Mouse (Mus musculus) myocyte (in vitro differentiated cells): ENCODE measurements around the gene Lrrc2. TPM values are rescaled to one million over a fixed set of nuclear protein-coding genes. Genes with fewer than 3 reads are reported as not detected.

Experiments
- H3K27me3 ChIP-seq: one replicate; pipeline ENCODE4 v1.6.1; 2011; ENCODE audit not compliant: control insufficient read depth, insufficient read depth, insufficient read length
- H3K36me3 ChIP-seq: one replicate; pipeline ENCODE4 v1.6.1; 2011; ENCODE audit not compliant: control insufficient read depth, insufficient read depth
- H3K4me2 ChIP-seq: one replicate; pipeline ENCODE4 v1.6.1; 2011; ENCODE audit warnings: low read depth, control low read depth
- H3K4me3 ChIP-seq: one replicate; pipeline ENCODE4 v1.5.1; 2011; ENCODE audit warnings: mild to moderate bottlenecking, control low read depth, moderate library complexity
- H3K79me2 ChIP-seq: one replicate; pipeline ENCODE4 v1.6.1; 2011; ENCODE audit not compliant: control insufficient read depth, insufficient read depth
- H3ac ChIP-seq: one replicate; pipeline ENCODE4 v1.6.1; 2011; ENCODE audit not compliant: control insufficient read depth, insufficient read length
- CEBPB ChIP-seq: IDR thresholded peaks from 2 replicates; pipeline ENCODE4 v1.6.1; 2011; ENCODE audit warnings: mild to moderate bottlenecking, moderate library complexity; ENCODE audit not compliant: poor library complexity, insufficient read depth, severe bottlenecking
- E2F4 ChIP-seq: IDR thresholded peaks from one replicate; pipeline ENCODE4 v1.6.1; 2011; ENCODE audit warnings: mild to moderate bottlenecking, control low read depth, moderate library complexity; ENCODE audit not compliant: insufficient read depth
- MAX ChIP-seq: IDR thresholded peaks from one replicate; pipeline ENCODE4 v1.6.1; 2011; ENCODE audit warnings: low read depth, mild to moderate bottlenecking, control low read depth
- MYOD1 ChIP-seq, 3 experiments: IDR thresholded peaks; one replicate each; pipeline ENCODE4 v1.6.1; 2011; ENCODE audit warnings: control low read depth in 2 of 3, low read depth in 2 of 3, mild to moderate bottlenecking in 2 of 3, moderate library complexity in 1 of 3; ENCODE audit not compliant: insufficient read length in 2 of 3, control insufficient read depth in 1 of 3
- MYOG ChIP-seq, 3 experiments: IDR thresholded peaks; one replicate each; pipeline ENCODE4 v1.6.1; 2011; ENCODE audit warnings: control low read depth in 2 of 3, low read depth in 2 of 3, mild to moderate bottlenecking in 2 of 3; ENCODE audit not compliant: insufficient read length in 2 of 3, control insufficient read depth in 1 of 3, insufficient read depth in 1 of 3
- POLR2A ChIP-seq: IDR thresholded peaks from one replicate; pipeline ENCODE4 v1.6.1; 2011; ENCODE audit warnings: low read depth, mild to moderate bottlenecking, control low read depth, moderate library complexity; ENCODE audit not compliant: insufficient read length
- POLR2AphosphoS2 ChIP-seq: IDR thresholded peaks from one replicate; pipeline ENCODE4 v1.6.1; 2011; ENCODE audit warnings: low read depth, control low read depth; ENCODE audit not compliant: insufficient read length
- REST ChIP-seq: IDR thresholded peaks from one replicate; pipeline ENCODE4 v1.6.1; 2011; ENCODE audit warnings: mild to moderate bottlenecking, control low read depth, moderate library complexity; ENCODE audit not compliant: insufficient read depth, insufficient read length
- SRF ChIP-seq: IDR thresholded peaks from one replicate; pipeline ENCODE4 v1.6.1; 2011; ENCODE audit warnings: low read depth; ENCODE audit not compliant: control insufficient read depth, insufficient read length
- TCF12 ChIP-seq: IDR thresholded peaks from one replicate; pipeline ENCODE4 v1.6.1; 2011; ENCODE audit warnings: mild to moderate bottlenecking, control low read depth; ENCODE audit not compliant: poor library complexity, insufficient read depth, severe bottlenecking
- TCF3 ChIP-seq: IDR thresholded peaks from one replicate; pipeline ENCODE4 v1.6.1; 2011; ENCODE audit warnings: low read depth, control low read depth; ENCODE audit not compliant: insufficient read length
- USF1 ChIP-seq: IDR thresholded peaks from one replicate; pipeline ENCODE4 v1.6.1; 2011; ENCODE audit warnings: low read depth, mild to moderate bottlenecking, control low read depth, moderate library complexity
- polyA plus RNA-seq: library from polyadenylated mRNA; unstranded; fragments of >200 nt; fragmentation: generic; extraction: Trizol; gene quantifications from one replicate; pipeline ENCODE4 v1.2.1, GENCODE M21; 2012; ENCODE audit warnings: missing spikeins

The Lrrc2 gene
- polyA plus RNA-seq, 1 experiment, result 0.49 TPM

- H3K4me2 ChIP-seq, result no peak overlapping the region
- no peak overlapping the region for H3K4me3 ChIP-seq
- no peaks in the 10 kb centered on the region for H3K79me2 ChIP-seq
- H3K27me3 ChIP-seq, result peaks cover 16% of the 10 kb centered on the region
- TF ChIP-seq MYOD1 (IDR thresholded peaks at IDR 0.05; ENCODE audit: control insufficient read depth in 1 of 3, insufficient read length in 2 of 3, low read depth in 2 of 3) (no peak), POLR2A (no peak), REST (no peak), USF1 (no peak), E2F4 (no peak), TCF3 (no peak), CEBPB (no peak), POLR2AphosphoS2 (no peak), MAX (no peak), TCF12 (no peak)
- no peak overlapping the region for H3ac ChIP-seq
- H3K36me3 ChIP-seq, result no peaks in the 10 kb centered on the region
Measured at GRCm38 (mm10) chr9:111009763-111010162, 58.4 kb downstream of the Lrrc2 start.

GRCm38 (mm10) chr9:111011550-111011949 lies 60.2 kb downstream of the Lrrc2 start:
- no peak for TF ChIP-seq MAX
- no peak for TF ChIP-seq E2F4
- TF ChIP-seq MYOG (IDR thresholded peaks at IDR 0.05; ENCODE audit: control insufficient read depth in 1 of 3, insufficient read depth in 1 of 3, insufficient read length in 2 of 3, low read depth in 2 of 3), result no peak
- no peak for TF ChIP-seq SRF
- TF ChIP-seq TCF3, result no peak
- H3K4me3 ChIP-seq, result no peak overlapping the region
- peaks cover 7% of the 10 kb centered on the region for H3K27me3 ChIP-seq
- H3ac ChIP-seq, result no peak overlapping the region
- no peaks in the 10 kb centered on the region for H3K36me3 ChIP-seq
- H3K4me2 ChIP-seq, result no peak overlapping the region
- H3K79me2 ChIP-seq, result no peaks in the 10 kb centered on the region

GRCm38 (mm10) chr9:111012041-111012440 lies 60.7 kb downstream of the Lrrc2 start:
- Histone ChIP-seq H3K4me3 (no peak overlapping the region), H3K4me2 (no peak overlapping the region), H3ac (no peak overlapping the region), H3K27me3 (peaks cover 4% of the 10 kb centered on the region), H3K79me2 (no peaks in the 10 kb centered on the region), H3K36me3 (no peaks in the 10 kb centered on the region)
- TF ChIP-seq POLR2A (no peak), E2F4 (no peak), MYOG (IDR thresholded peaks at IDR 0.05; ENCODE audit: control insufficient read depth in 1 of 3, insufficient read depth in 1 of 3, insufficient read length in 2 of 3, low read depth in 2 of 3) (no peak), CEBPB (no peak)

- no peaks in the 10 kb centered on the region for H3K36me3 ChIP-seq
- H3ac ChIP-seq, result no peak overlapping the region
- TF ChIP-seq TCF3 (no peak), MYOD1 (IDR thresholded peaks at IDR 0.05; ENCODE audit: control insufficient read depth in 1 of 3, insufficient read length in 2 of 3, low read depth in 2 of 3) (no peak), POLR2A (no peak), USF1 (no peak), SRF (no peak), MYOG (IDR thresholded peaks at IDR 0.05; ENCODE audit: control insufficient read depth in 1 of 3, insufficient read depth in 1 of 3, insufficient read length in 2 of 3, low read depth in 2 of 3) (no peak), TCF12 (no peak), MAX (no peak)
- no peak overlapping the region for H3K4me2 ChIP-seq
- no peak overlapping the region for H3K4me3 ChIP-seq
- no peaks in the 10 kb centered on the region for H3K79me2 ChIP-seq
- H3K27me3 ChIP-seq, result peaks cover 4% of the 10 kb centered on the region
Measured at GRCm38 (mm10) chr9:111015658-111016057, 64.3 kb downstream of the Lrrc2 start.

- no peak within 1 kb of the TSS for H3K4me3 ChIP-seq
- no peaks in the 10 kb centered on the region for H3K36me3 ChIP-seq
- TF ChIP-seq USF1 (no peak), MAX (no peak), CEBPB (no peak), TCF12 (no peak), POLR2A (no peak), POLR2AphosphoS2 (no peak), REST (no peak), MYOG (IDR thresholded peaks at IDR 0.05; ENCODE audit: control insufficient read depth in 1 of 3, insufficient read depth in 1 of 3, insufficient read length in 2 of 3, low read depth in 2 of 3) (no peak), TCF3 (no peak), E2F4 (no peak), SRF (no peak), MYOD1 (IDR thresholded peaks at IDR 0.05; ENCODE audit: control insufficient read depth in 1 of 3, insufficient read length in 2 of 3, low read depth in 2 of 3) (no peak)
- H3K4me2 ChIP-seq, result no peak within 1 kb of the TSS
- peaks cover 9% of the 10 kb centered on the region for H3K27me3 ChIP-seq
- H3ac ChIP-seq, result no peak within 1 kb of the TSS
- no peaks in the 10 kb centered on the region for H3K79me2 ChIP-seq
Measured at GRCm38 (mm10) chr9:111019022-111019421, 67.7 kb downstream of the Lrrc2 start, which contains the start of gene Ltf. Gene Ltf (plus strand): TSS chr9:111019271.
